Mouse (Mus musculus) embryonic fibroblast, embryonic 13.5 days (primary cell): ENCODE measurements around the gene Dgki.

ENCODE experiments used
- CTCF ChIP-seq: IDR thresholded peaks from 2 replicates; pipeline ENCODE4 v1.5.1; 2011; ENCODE audit warnings: mild to moderate bottlenecking, control low read depth, low read length, moderate library complexity, borderline replicate concordance; ENCODE audit not compliant: insufficient read depth
- POLR2A ChIP-seq: IDR thresholded peaks from 2 replicates; pipeline ENCODE4 v1.6.1; 2011; ENCODE audit warnings: low read depth, mild to moderate bottlenecking, control low read depth, low read length, moderate library complexity

DNA sequence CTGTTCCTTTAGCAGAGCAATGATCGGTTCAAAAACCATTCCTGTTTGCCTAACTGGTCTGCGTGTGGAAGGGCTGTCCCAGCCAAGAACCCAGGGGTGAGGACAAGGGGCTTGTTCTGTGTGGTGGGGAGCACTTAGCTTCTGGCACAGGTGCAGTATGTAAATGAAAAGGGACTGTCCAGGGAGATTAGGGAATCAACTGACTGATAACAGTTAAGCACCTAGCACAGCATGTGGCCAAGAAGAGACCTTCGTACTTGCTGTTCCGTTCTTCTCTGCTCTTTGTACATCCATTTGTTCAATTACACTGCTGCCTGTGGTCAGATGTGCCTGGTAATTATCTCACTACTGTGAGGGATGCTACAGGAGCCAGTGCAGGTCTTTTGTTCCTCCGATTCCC, 248.3 kb downstream of the Dgki start:
- TF ChIP-seq POLR2A = no peak
- no peak for TF ChIP-seq CTCF
